Mouse (Mus musculus) limb, embryonic 14.5 days (tissue): Measurements from ENCODE around the gene Pter. TPM values are rescaled to one million over a fixed set of nuclear protein-coding genes. Genes with fewer than 3 reads are reported as not detected.
A peak's percentile ranks its signal among the peaks of the same experiment; 100 is the strongest.

ENCODE experiments used
- ATAC-seq: fragments of 200-750 bp; cut with Nextera tagmentation; 2 replicates; pipeline ENCODE4 v1.8.0; 2017; ENCODE audit warnings: low read depth, moderate number of reproducible peaks, moderate TSS enrichment; ENCODE audit not compliant: low FRiP score
- DNase-seq: peaks from one replicate; pipeline ENCODE4 v3.0.0-alpha.2; 2015; ENCODE audit warnings: low spot score
- H3K27ac ChIP-seq: fragments of 300-500 bp; sonication (generic); replicated peaks from 2 replicates; pipeline ENCODE4 v1.5.1; 2014; ENCODE audit warnings: low read depth, mild to moderate bottlenecking, low read length, moderate library complexity, mixed read lengths
- H3K27me3 ChIP-seq: fragments of 300-500 bp; sonication (generic); 2 replicates; pipeline ENCODE4 v1.6.1; 2014; ENCODE audit warnings: low read length, mixed read lengths; ENCODE audit not compliant: control insufficient read depth, insufficient read depth
- H3K36me3 ChIP-seq: fragments of 300-500 bp; sonication (generic); 2 replicates; pipeline ENCODE4 v1.6.1; 2014; ENCODE audit warnings: mild to moderate bottlenecking, low read length, moderate library complexity, mixed read lengths; ENCODE audit not compliant: control insufficient read depth, insufficient read depth
- H3K4me1 ChIP-seq: fragments of 300-500 bp; sonication (generic); 2 replicates; pipeline ENCODE4 v1.6.1; 2014; ENCODE audit warnings: antibody characterized with exemption, low read length, mixed read lengths; ENCODE audit not compliant: control insufficient read depth, insufficient read depth
- H3K4me2 ChIP-seq: fragments of 300-500 bp; sonication (generic); replicated peaks from 2 replicates; pipeline ENCODE4 v1.6.1; 2014; ENCODE audit warnings: low read depth, mild to moderate bottlenecking, low read length, moderate library complexity; ENCODE audit not compliant: severe bottlenecking
- H3K4me3 ChIP-seq: fragments of 300-500 bp; sonication (generic); replicated peaks from 2 replicates; pipeline ENCODE4 v1.5.1; 2014; ENCODE audit warnings: low read length
- H3K9ac ChIP-seq: fragments of 300-500 bp; sonication (generic); 2 replicates; pipeline ENCODE4 v1.6.1; 2014; ENCODE audit warnings: mild to moderate bottlenecking, low read depth, low read length, moderate library complexity; ENCODE audit not compliant: severe bottlenecking
- H3K9me3 ChIP-seq: fragments of 300-500 bp; sonication (generic); 2 replicates; pipeline ENCODE4 v1.6.1; 2016; ENCODE audit warnings: low read length; ENCODE audit not compliant: control insufficient read depth
- POLR2A ChIP-seq: fragments of 200-500 bp; IDR thresholded peaks from 2 replicates; pipeline ENCODE4 v1.8.0; 2012; ENCODE audit warnings: inconsistent platforms, mild to moderate bottlenecking, moderate library complexity, borderline replicate concordance; ENCODE audit not compliant: insufficient read depth, insufficient read length; ENCODE audit errors: extremely low read depth
- WGBS: fragments of 180-500 bp; shearing (Covaris S2); extraction: QIAGEN DNeasy Blood & Tissue Kit; methylation state at CpG from one replicate; pipeline ENCODE4 v1.1.7; 2014; 5-methylcytosine and 5-hydroxymethylcytosine counted together
- polyA plus RNA-seq, 2 experiments: library from polyadenylated mRNA; depleted of rRNA in 1 of 2; stranded (reverse) in 1 of 2; unstranded in 1 of 2; fragments of >200 nt; fragmentation: Nextera tagmentation in 1 of 2; extraction: Ambion mirVana in 1 of 2; gene quantifications; 2 replicates each; pipeline versions ENCODE4 v1.2.1 to v1.2.3; 2012 to 2014

Pter gene
- polyA plus RNA-seq, 2 experiments = 12.5 to 13.1 TPM

- 93% methylated on average over 7 of the region's 7 CpGs for WGBS
- no peak for TF ChIP-seq POLR2A
Measured at GRCm38 (mm10) chr2:12977367-12977766, 53.5 kb downstream of the Pter start.

DNA sequence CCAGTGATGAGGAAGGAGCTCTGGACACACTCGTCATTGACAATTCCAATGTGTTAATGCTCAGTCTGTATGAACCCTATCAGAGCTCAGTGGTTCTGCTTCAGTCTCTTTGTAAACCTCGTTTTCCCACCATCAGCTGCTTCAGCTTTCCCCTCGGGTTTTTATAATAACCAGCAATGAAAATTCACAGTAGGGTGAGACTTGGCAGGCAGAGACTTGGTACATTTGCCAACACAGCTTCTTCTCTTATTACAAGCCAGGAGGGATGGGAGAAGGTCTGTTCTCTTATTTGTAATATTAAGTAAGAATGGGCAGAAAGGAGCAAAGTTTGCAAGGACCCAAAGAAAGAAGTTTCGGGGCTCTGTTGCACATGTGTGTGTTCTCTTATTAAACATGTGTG, 54.9 kb downstream of the Pter start:
- no peaks in the 10 kb centered on the region for H3K36me3 ChIP-seq
- no peaks in the 10 kb centered on the region for H3K9me3 ChIP-seq
- H3K4me3 ChIP-seq = no peak overlapping the region
- DNase-seq (peak; percentile 7), ATAC-seq (no peak)
- H3K4me2 ChIP-seq = no peak overlapping the region
- no peak overlapping the region for H3K9ac ChIP-seq
- 55% methylated on average over 4 of the region's 4 CpGs for WGBS
- H3K27me3 ChIP-seq = no peaks in the 10 kb centered on the region
- no peak overlapping the region for H3K27ac ChIP-seq
- TF ChIP-seq POLR2A = no peak
- H3K4me1 ChIP-seq = peaks cover 4% of the 10 kb centered on the region; the same call in 1 of the 2 replicates

More at GRCm38 (mm10) chr2:12977367-12977766, 53.5 kb downstream of the Pter start:
- Histone ChIP-seq H3K9ac (no peak overlapping the region), H3K4me3 (no peak overlapping the region), H3K27ac (no peak overlapping the region), H3K4me1 (peaks cover 4% of the 10 kb centered on the region; the same call in 1 of the 2 replicates), H3K27me3 (no peaks in the 10 kb centered on the region), H3K4me2 (no peak overlapping the region), H3K36me3 (no peaks in the 10 kb centered on the region), H3K9me3 (no peaks in the 10 kb centered on the region)
- DNase-seq (no peak), ATAC-seq (no peak)

DNA sequence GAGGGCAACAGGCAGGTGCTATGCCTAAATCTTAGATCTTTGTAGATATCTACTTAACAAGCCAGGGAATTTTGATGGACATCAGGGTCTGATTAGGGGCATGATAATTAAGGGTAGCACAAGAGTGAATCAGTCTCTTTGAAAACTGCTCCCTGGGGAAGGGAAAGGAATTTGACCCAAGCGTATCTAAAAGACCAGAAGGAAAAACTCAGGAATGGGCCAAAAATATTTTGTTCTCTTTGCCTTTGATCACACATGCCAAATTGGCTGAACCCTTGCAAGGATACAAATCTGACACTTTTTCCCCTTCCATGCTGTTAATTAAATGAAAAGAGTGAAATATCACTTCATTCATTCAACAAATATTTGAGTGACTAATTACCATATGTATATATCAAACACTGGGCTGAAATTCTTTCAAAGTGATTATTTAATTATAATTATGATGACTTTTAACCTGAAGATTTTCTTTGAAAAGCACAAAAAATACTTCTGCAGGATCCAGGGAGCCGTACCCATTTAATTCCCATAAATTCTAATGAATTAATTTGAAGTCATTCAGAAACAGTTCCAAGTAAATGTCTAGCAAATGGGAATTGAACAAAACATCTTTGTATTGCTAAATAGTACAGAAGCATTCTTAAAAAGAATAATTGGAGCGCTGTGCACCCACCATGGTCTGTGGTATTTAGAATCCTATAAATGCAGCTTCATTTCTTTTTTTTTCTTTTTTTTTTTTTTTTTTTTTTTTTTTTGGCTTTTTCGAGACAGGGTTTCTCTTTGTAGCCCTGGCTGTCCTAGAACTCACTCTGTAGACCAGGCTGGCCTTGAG, 61.3 kb downstream of the Pter start:
- no peaks in the 10 kb centered on the region for H3K4me1 ChIP-seq
- DNase-seq (no peak), ATAC-seq (no peak)
- WGBS = 67% methylated on average over 4 of the region's 4 CpGs
- H3K9me3 ChIP-seq = no peaks in the 10 kb centered on the region
- no peak overlapping the region for H3K4me2 ChIP-seq
- H3K4me3 ChIP-seq = no peak overlapping the region
- no peaks in the 10 kb centered on the region for H3K27me3 ChIP-seq
- no peak for TF ChIP-seq POLR2A
- no peak overlapping the region for H3K27ac ChIP-seq
- H3K9ac ChIP-seq = no peak overlapping the region
- no peaks in the 10 kb centered on the region for H3K36me3 ChIP-seq

DNA sequence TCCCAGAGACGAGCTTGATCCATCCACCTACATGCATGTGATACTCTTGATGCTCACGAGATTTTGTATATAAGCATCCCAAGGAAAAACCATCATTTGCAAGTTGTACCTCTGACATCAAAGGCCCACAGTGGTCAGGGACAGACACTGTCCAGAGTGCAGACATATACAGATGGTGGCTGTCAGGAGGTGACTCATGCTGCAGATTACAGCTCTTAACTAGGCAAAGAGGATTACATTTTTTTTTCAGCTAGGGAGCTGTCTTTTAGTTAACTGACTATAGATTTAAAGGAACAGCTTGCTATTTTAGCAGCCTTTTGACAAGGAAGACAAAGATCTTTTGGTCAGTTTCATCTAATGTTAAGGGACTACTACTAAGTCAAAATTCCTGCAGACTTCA, 76.2 kb downstream of the Pter start:
- Histone ChIP-seq H3K36me3 (no peaks in the 10 kb centered on the region), H3K27me3 (no peaks in the 10 kb centered on the region), H3K4me2 (no peak overlapping the region), H3K4me1 (no peaks in the 10 kb centered on the region), H3K9me3 (no peaks in the 10 kb centered on the region), H3K4me3 (no peak overlapping the region), H3K9ac (no peak overlapping the region), H3K27ac (no peak overlapping the region)
- DNase-seq (no peak), ATAC-seq (no peak)
- 65% methylated on average over 2 of the region's 2 CpGs for WGBS
- no peak for TF ChIP-seq POLR2A

- no peaks in the 10 kb centered on the region for H3K36me3 ChIP-seq
- peaks cover 6% of the 10 kb centered on the region; the same call in 1 of the 2 replicates for H3K4me1 ChIP-seq
- no peak overlapping the region for H3K4me2 ChIP-seq
- ATAC-seq = no peak
- H3K27me3 ChIP-seq = peaks cover 38% of the 10 kb centered on the region
- 76% methylated on average over 1 of the region's 1 CpGs for WGBS
- DNase-seq = no peak
- no peak for TF ChIP-seq POLR2A
- no peak overlapping the region for H3K4me3 ChIP-seq
- no peaks in the 10 kb centered on the region for H3K9me3 ChIP-seq
- H3K27ac ChIP-seq = no peak overlapping the region
- H3K9ac ChIP-seq = no peak overlapping the region
Measured at GRCm38 (mm10) chr2:13008433-13008832, 84.6 kb downstream of the Pter start.
